Mouse (Mus musculus) hindbrain, embryonic 13.5 days (tissue): ENCODE measurements around the gene Dmrtc2. TPM values are rescaled to one million over a fixed set of nuclear protein-coding genes. Genes with fewer than 3 reads are reported as not detected.
A peak's percentile ranks its signal among the peaks of the same experiment; 100 is the strongest.

Experiments used
- ATAC-seq: fragments of 200-750 bp; cut with Nextera tagmentation; 2 replicates; pipeline ENCODE4 v1.8.0; 2017; ENCODE audit warnings: moderate TSS enrichment; ENCODE audit not compliant: low FRiP score
- H3K27ac ChIP-seq: fragments of 300-500 bp; sonication (generic); 2 replicates; pipeline ENCODE4 v1.5.1; 2015; ENCODE audit warnings: inconsistent platforms, mild to moderate bottlenecking, moderate library complexity
- H3K27me3 ChIP-seq: fragments of 300-500 bp; sonication (generic); 2 replicates; pipeline ENCODE4 v1.6.1; 2015; ENCODE audit warnings: mild to moderate bottlenecking, inconsistent platforms
- H3K36me3 ChIP-seq: fragments of 300-500 bp; sonication (generic); 2 replicates; pipeline ENCODE4 v1.6.1; 2015; ENCODE audit warnings: mild to moderate bottlenecking, inconsistent platforms
- H3K4me1 ChIP-seq: fragments of 300-500 bp; sonication (generic); replicated peaks from 2 replicates; pipeline ENCODE4 v1.6.1; 2015; ENCODE audit warnings: inconsistent platforms
- H3K4me2 ChIP-seq: fragments of 300-500 bp; sonication (generic); 2 replicates; pipeline ENCODE4 v1.6.1; 2015; ENCODE audit warnings: inconsistent platforms, mild to moderate bottlenecking, moderate library complexity
- H3K4me3 ChIP-seq: fragments of 300-500 bp; sonication (generic); 2 replicates; pipeline ENCODE4 v1.5.1; 2015; ENCODE audit warnings: mild to moderate bottlenecking, inconsistent platforms
- H3K9ac ChIP-seq: fragments of 300-500 bp; sonication (generic); 2 replicates; pipeline ENCODE4 v1.6.1; 2015; ENCODE audit warnings: mild to moderate bottlenecking, inconsistent platforms
- H3K9me3 ChIP-seq: fragments of 300-500 bp; sonication (generic); 2 replicates; pipeline ENCODE4 v1.6.1; 2016; ENCODE audit warnings: inconsistent platforms
- WGBS: fragments of 180-500 bp; shearing (Covaris S2); methylation state at CpG from one replicate; pipeline ENCODE4 v1.1.7; 2015; 5-methylcytosine and 5-hydroxymethylcytosine counted together
- polyA plus RNA-seq: library from polyadenylated mRNA; unstranded; fragments of >200 nt; fragmentation: Nextera tagmentation; extraction: Ambion mirVana; gene quantifications from 2 replicates; pipeline ENCODE4 v1.2.1, GENCODE M21; 2015

Gene Dmrtc2
- polyA plus RNA-seq, 1 experiment from 2014 or later: 0.26 TPM

DNA sequence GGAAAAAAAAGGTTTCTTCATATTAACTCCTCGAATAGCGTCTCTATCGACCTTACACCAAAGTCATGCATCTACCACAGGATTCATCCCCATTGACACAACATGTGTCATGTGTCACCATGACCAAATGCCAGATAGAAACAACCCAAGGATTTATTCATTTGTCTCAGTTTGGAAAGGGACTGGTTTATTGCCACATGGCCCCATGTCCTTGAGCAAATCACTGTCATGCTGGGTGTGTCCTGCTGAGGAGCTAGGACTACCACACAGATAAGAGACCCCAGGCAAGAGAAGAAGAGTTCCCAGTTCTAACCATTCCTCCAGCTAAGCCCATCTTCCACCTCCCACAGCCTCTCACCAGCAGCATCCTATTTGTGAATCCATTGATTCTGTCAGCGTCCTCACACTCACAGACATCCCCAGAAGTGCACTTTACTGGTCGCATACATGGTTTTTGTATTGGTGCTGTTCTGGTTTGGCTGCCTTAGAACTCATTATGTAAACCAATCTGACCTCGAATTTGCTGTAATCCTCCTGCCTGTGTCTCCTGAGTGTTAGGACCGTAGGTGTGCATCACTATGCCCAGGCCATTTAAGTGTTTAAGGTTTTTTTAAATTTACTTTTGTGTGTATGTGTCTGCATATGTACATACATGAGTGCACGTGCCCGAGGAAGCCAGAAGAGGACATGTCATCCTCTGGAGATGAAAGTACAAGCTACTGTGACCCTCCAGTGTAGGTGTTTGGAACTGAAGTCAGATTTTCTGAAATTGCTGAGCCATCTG lies 12.8 kb downstream of the Dmrtc2 start:
- Histone ChIP-seq H3K9ac (no peak overlapping the region), H3K9me3 (no peaks in the 10 kb centered on the region), H3K27me3 (no peaks in the 10 kb centered on the region), H3K4me1 (peaks cover 26% of the 10 kb centered on the region), H3K36me3 (peaks cover 20% of the 10 kb centered on the region), H3K27ac (no peak overlapping the region), H3K4me3 (no peak overlapping the region), H3K4me2 (no peak overlapping the region)
- 96% methylated on average over 9 of the region's 9 CpGs for WGBS
- ATAC-seq: no peak

DNA sequence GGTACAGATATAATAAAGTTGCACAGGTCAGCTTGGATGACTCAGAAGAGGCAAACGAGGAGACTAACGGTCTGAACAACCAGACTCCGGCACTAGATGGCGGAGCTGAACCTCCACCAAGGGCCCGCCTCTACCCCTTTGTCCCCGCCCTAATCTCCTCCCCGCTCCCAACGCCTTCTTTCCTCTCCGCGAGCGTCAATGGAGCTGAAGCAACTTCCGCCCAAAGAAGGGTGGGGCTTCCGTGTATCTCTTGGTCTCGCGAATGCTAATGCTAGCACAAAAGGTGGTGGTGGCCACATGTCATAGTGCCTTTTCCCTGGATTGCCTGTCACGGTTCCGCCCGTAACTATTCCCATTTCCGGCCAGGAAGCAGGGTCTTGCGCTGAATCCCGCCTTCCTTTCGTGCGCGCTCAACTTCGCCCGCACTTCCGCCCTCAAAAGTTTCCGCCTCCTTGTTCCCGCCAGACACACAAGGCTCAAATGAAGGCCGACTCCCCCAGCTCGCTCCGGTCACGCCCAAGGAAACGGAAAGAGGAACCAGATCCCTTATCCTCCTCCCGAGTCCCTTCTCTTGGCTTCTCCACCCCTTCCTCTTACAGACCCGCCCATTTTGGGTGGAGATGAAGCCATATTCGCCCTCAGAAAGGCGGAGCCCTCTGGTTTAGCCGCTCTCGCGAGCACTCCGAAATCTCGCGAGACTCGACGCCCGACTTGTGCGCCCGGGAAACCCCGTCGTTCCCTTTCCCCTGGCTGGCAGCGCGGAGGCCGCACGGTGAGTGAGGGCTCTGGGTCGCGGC lies 14.2 kb downstream of the Dmrtc2 start, which contains the start of gene Rps19:
TSS of gene Rps19 (plus strand) at position 476 of the 797 bp plus-strand sequence.
- H3K9ac ChIP-seq: peak within 1 kb of the TSS; percentile 100
- peaks cover 33% of the 10 kb centered on the region for H3K4me1 ChIP-seq
- H3K9me3 ChIP-seq: no peaks in the 10 kb centered on the region
- peak within 1 kb of the TSS; percentile 91 for H3K27ac ChIP-seq
- H3K4me2 ChIP-seq: peak within 1 kb of the TSS; percentile 89
- H3K36me3 ChIP-seq: peaks cover 35% of the 10 kb centered on the region
- peak within 1 kb of the TSS; percentile 96 for H3K4me3 ChIP-seq
- H3K27me3 ChIP-seq: no peaks in the 10 kb centered on the region
- WGBS: under 1% methylated on average over 57 of the region's 57 CpGs
- peak; percentile 94 for ATAC-seq

DNA sequence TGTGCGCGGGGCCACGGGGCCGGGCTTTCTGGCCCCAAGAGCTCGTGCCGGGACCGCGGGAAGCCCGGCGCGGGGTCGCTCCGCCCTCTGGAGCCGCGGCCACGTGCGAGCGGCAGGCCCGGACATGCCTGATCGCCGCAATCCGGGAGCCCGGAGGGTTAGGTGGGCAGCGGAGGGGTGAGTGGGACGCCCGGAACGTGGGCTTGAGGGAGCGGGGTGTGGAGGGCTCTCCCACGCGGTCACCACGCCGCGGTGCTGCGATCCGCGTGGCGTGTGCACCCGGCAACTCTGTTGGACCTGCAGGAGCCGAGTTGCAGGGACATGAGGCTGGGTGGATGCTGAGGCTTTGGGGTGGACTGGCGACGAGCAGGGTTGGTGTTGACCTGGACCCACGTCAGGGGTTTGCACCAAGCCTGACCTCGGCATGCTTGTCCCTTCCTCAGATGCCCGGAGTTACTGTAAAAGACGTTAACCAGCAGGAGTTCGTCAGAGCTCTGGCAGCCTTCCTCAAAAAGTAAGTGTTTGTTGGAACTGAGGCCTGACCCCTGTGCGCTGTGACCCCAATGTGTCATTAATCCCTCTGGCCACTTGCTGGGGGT lies 14.9 kb downstream of the Dmrtc2 start:
- 1% methylated on average over 46 of the region's 47 CpGs for WGBS
- Histone ChIP-seq H3K4me3 (peak overlapping the region; percentile 96), H3K9ac (peak overlapping the region; percentile 100), H3K4me2 (peak overlapping the region; percentile 89), H3K9me3 (no peaks in the 10 kb centered on the region), H3K4me1 (peaks cover 33% of the 10 kb centered on the region), H3K27ac (peak overlapping the region; percentile 91), H3K36me3 (peaks cover 42% of the 10 kb centered on the region), H3K27me3 (no peaks in the 10 kb centered on the region)
- ATAC-seq: peak; percentile 9; the same call in 1 of the 2 replicates

DNA sequence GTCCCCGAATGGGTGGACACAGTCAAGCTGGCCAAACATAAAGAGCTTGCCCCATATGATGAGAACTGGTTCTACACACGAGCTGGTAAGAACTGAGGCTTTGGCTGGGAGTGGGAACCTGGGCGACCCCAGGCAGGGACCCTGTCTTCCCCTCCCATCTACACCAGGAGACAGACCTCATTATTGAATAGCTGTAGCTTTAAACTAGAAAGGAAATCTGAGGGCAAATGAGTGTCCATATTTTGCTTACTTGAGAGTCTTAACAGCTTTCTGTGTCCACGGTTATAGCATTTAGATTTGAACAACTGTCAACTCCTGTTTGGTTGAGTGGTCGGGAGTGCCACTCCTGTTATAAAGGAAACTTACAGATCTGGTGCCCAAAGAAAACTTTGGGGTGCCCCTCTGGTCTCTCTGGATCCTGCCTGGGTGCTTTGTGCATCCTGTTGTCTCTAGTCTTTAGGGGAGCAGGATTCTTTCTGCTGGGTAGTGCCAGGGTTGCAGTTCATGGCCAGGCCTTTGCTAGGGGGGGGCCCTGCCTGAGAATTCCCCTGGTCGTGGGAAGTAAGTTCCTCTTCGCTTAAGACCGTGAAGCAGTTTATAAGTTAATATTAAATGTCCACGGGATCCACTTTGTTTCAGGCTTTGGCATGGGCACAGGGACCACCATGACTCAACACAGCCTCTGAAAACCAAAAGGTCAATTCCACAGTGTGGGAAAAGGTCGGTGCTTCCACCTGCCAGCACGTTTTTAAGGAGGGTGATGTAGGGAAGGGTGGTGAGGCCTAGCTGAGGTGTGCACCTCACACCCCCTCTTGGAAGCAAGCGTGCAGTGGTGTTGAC lies 15.8 kb downstream of the Dmrtc2 start:
- H3K36me3 ChIP-seq: peaks cover 49% of the 10 kb centered on the region
- WGBS: 45% methylated on average over 12 of the region's 12 CpGs
- peaks cover 33% of the 10 kb centered on the region for H3K4me1 ChIP-seq

DNA sequence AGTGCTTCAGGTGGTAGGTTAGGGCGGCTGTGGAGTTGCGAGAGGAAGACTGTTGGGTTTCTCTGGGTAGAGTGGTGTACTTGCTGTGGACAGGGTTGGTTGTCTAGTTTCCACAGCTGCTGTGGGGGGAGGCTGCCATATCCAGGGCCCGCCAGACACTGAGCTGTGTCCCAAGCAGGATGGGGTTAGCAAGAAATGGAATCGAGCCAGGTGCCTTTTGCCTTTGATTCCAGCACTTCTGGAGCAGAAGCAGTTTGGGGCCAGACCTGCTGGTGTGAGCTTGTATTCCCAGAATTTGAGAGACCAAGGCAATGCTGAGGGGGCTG lies 16.4 kb downstream of the Dmrtc2 start:
- 76% methylated on average over 4 of the region's 4 CpGs for WGBS
- Histone ChIP-seq H3K9ac (peak overlapping the region; percentile 100), H3K4me3 (peak overlapping the region; percentile 96), H3K27ac (no peak overlapping the region), H3K27me3 (no peaks in the 10 kb centered on the region), H3K4me2 (peak overlapping the region; percentile 89), H3K9me3 (no peaks in the 10 kb centered on the region), H3K36me3 (peaks cover 54% of the 10 kb centered on the region), H3K4me1 (peaks cover 33% of the 10 kb centered on the region)
- ATAC-seq: no peak

More for the DNA sequence above, 15.8 kb downstream of the Dmrtc2 start:
- H3K27ac ChIP-seq: no peak overlapping the region
- no peaks in the 10 kb centered on the region for H3K9me3 ChIP-seq
- H3K27me3 ChIP-seq: no peaks in the 10 kb centered on the region
- peak overlapping the region; percentile 89 for H3K4me2 ChIP-seq
- peak overlapping the region; percentile 96 for H3K4me3 ChIP-seq
- H3K9ac ChIP-seq: peak overlapping the region; percentile 100
- ATAC-seq: no peak

DNA sequence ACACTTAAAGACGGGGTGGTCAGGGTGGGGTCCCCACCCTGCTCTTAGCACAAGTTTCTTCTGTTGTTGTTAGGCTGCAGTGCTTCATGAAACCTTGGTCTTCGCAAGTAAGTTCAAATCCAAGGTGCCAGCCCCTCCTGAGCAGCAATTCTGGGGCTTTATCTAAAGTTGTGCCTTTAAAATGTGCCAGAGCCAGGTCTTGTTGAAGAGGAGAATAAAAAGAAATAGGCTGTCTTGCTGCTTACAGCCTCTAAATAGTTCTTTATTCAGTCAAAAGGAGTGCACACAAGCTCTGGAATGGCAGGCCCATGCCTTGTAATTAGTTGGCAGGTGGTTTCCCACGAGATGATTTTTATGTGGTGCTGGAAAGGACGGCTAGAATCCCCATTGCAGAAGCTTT lies 17.2 kb downstream of the Dmrtc2 start:
- peaks cover 33% of the 10 kb centered on the region for H3K4me1 ChIP-seq
- no peaks in the 10 kb centered on the region for H3K9me3 ChIP-seq
- no peaks in the 10 kb centered on the region for H3K27me3 ChIP-seq
- 0 out of 2 replicates have a peak overlapping the region, but pooled peaks have one; percentile 12 for H3K27ac ChIP-seq
- no peak overlapping the region for H3K4me3 ChIP-seq
- ATAC-seq: no peak
- WGBS: 78% methylated on average over 4 of the region's 4 CpGs
- no peak overlapping the region; the same call in 1 of the 2 replicates for H3K4me2 ChIP-seq
- H3K9ac ChIP-seq: peak overlapping the region; percentile 51; the same call in 1 of the 2 replicates
- H3K36me3 ChIP-seq: peaks cover 54% of the 10 kb centered on the region

DNA sequence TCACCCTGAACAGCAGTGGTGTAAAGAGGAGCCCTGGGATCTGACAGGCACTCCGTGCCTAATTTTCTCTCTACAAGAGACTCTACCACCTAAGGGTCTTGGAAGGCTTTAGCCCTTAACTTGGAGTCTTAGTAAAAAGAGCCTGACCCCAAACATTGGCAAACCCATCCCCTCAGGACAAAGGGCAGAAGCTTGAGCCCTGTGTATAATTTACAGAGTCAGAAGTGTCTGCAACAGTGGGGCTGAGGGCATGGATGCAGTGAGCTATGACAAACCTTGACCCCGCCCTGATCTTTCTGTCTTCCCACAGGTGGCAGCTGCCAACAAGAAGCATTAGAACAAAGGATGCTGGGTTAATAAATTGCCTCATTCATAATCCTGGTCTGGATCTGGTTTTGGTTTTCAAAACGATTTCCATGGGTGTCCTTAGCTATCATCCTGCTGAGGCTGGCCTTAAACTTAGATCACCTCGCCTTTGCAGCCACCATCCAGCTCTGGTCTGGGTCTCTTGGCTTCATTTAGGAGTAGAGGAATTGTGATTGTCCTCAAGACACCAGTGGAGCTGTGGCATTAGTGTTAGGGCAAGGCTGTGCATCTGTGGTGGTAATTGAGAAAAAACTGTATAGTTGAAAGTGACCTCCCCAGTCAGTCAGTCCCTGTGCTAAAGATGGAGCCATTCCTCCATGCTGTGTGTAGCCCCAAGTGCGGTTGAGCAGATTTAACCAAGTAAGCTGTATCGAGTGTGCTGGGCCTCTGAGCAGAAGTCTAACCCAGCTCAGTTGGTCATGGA lies 19.8 kb downstream of the Dmrtc2 start:
- H3K27me3 ChIP-seq: no peaks in the 10 kb centered on the region
- H3K9me3 ChIP-seq: no peaks in the 10 kb centered on the region
- peaks cover 54% of the 10 kb centered on the region for H3K36me3 ChIP-seq
- no peak overlapping the region for H3K4me3 ChIP-seq
- no peak overlapping the region for H3K9ac ChIP-seq
- ATAC-seq: no peak
- WGBS: 81% methylated on average over 6 of the region's 6 CpGs
- H3K4me2 ChIP-seq: no peak overlapping the region
- peaks cover 33% of the 10 kb centered on the region for H3K4me1 ChIP-seq
- no peak overlapping the region for H3K27ac ChIP-seq

DNA sequence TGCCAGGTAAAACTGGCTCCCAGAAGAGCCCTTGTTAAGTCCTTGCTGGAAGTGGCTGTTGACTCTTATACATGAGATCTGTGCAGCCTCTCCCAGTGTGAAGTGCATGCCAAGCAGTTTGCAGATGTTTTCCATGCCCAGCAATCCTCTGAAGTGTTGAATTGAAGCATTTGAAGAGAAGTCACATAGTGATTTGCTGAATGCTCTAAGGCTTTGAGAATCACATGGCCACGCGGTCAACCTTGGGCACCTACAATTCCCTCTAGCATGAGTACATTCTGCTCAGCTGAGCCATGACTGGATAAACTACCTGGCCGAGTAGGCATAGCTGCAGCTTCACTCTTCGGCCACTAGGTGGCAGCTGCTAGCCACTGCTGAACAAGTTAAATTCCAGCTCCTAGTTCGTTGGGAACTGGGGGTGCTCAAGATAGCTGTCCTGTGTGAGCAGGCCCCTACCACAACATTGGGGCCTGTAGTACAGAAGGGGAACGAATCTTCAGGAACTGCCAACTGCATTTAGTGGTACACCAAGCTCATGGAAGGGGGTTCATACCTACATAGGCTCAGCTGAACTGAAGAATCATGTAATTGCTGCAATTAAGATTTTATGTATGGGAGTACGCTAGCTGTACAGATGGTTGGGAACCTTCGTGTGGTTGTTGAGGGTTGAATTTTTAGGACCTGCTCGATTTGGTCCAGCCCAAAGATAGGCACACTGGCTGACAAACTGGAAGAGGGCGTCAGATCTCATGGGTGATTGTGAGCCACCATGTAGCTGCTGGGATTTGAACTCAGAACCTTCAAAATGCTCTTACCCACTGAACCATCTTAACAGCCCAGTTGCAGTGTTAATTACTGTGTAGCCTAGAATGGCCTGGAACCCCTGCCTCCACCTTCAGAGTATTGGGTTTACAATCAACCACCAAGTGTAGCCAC lies 20.7 kb downstream of the Dmrtc2 start:
- Histone ChIP-seq H3K4me3 (no peak overlapping the region), H3K9ac (no peak overlapping the region), H3K9me3 (no peaks in the 10 kb centered on the region), H3K27me3 (no peaks in the 10 kb centered on the region), H3K4me2 (no peak overlapping the region), H3K36me3 (peaks cover 54% of the 10 kb centered on the region), H3K4me1 (peaks cover 27% of the 10 kb centered on the region), H3K27ac (no peak overlapping the region)
- 34% methylated on average over 10 of the region's 10 CpGs for WGBS
- peak; percentile 59 for ATAC-seq

DNA sequence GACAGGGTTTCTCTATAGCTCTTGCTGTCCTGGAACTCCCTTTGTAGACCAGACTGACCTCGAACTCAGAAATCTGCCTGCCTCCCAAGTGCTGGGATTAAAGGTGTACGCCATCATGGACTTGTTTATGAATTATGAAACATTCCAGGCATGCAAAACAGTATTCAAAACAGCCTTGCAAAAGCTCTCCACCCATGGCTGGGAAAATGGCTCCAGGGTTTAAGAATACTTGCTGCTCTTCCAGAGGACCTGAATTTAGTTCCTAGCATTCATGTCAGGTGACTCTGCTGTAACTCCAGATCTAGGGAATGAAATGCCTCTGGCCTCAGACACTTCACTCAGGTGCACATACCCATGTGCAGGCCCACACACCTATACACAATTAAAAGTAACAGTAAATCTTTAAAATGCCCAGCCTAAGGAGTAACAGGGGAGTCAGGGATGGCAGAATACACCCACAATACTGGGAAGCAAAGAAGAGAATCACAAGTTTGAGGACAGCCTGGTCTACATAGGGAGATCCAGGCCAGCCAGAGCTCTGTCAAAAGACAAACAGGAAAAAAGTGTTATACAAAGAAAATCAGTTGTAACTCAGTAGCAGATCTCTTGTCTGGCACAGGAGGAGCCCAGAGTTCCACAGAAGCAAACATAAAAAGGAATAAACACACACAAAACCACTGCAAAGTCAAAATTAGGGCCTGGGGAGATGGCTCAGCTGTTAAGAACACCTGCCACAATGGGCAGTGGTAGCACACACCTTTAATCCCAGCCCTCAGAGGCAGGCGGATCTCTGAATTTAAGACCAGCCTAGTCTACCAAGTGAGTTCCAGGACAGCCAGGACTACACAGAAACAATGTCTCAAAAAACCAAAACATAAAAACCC lies 21.6 kb downstream of the Dmrtc2 start:
- H3K9me3 ChIP-seq: no peaks in the 10 kb centered on the region
- no peaks in the 10 kb centered on the region for H3K27me3 ChIP-seq
- 82% methylated on average over 3 of the region's 3 CpGs for WGBS
- peaks cover 45% of the 10 kb centered on the region for H3K36me3 ChIP-seq
- no peak overlapping the region for H3K27ac ChIP-seq
- no peak for ATAC-seq
- peaks cover 18% of the 10 kb centered on the region for H3K4me1 ChIP-seq
- no peak overlapping the region for H3K4me2 ChIP-seq
- no peak overlapping the region for H3K4me3 ChIP-seq
- H3K9ac ChIP-seq: no peak overlapping the region

DNA sequence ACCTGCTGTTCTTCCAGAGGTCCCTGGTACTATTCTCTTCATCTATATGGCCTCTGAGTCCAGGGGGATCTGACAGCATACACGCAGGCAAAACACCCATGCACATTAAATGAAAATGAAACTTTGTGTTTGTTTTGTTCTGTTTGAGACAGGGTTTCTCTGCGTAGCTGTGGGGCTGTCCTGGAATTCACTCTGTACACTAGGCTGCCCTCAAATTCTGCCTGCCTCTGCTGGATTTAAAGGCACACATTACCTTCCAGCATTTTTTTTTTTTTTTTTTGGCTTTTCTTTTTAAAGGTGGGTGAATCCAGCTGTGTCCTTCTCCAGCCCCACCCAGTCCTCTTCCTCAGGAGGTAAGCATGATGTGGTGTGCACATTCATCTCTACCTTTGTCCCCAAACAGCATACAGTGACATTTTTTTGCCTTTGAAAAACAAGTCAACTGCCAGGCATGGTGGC lies 22.3 kb downstream of the Dmrtc2 start:
- H3K4me1 ChIP-seq: peaks cover 11% of the 10 kb centered on the region
- ATAC-seq: no peak
- H3K9ac ChIP-seq: no peak overlapping the region
- no peaks in the 10 kb centered on the region for H3K27me3 ChIP-seq
- no peak overlapping the region for H3K4me2 ChIP-seq
- 72% methylated on average over 2 of the region's 2 CpGs for WGBS
- no peaks in the 10 kb centered on the region for H3K9me3 ChIP-seq
- peaks cover 38% of the 10 kb centered on the region for H3K36me3 ChIP-seq
- H3K27ac ChIP-seq: no peak overlapping the region
- H3K4me3 ChIP-seq: no peak overlapping the region
